Mouse (Mus musculus) heart, postnatal 0 days (tissue): ENCODE data around the gene 1700029J07Rik. TPM values are rescaled to one million over a fixed set of nuclear protein-coding genes. Genes with fewer than 3 reads are reported as not detected.

ENCODE experiments used
- ATAC-seq: fragments of 200-750 bp; cut with Nextera tagmentation; 2 replicates; pipeline ENCODE4 v1.8.0; 2017; ENCODE audit warnings: low read depth, moderate number of reproducible peaks, moderate library complexity; ENCODE audit not compliant: insufficient read depth
- DNase-seq: peaks from one replicate; pipeline ENCODE4 v3.0.0-alpha.2; 2016; ENCODE audit warnings: low spot score
- H3K27ac ChIP-seq: fragments of 300-500 bp; sonication (generic); 2 replicates; pipeline ENCODE4 v1.5.1; 2014; ENCODE audit warnings: low read depth, mild to moderate bottlenecking
- H3K27me3 ChIP-seq: fragments of 300-500 bp; sonication (generic); 2 replicates; pipeline ENCODE4 v1.6.1; 2014; ENCODE audit warnings: low read length, mixed read lengths; ENCODE audit not compliant: control insufficient read depth, insufficient read depth
- H3K36me3 ChIP-seq: fragments of 300-500 bp; sonication (generic); replicated peaks from 2 replicates; pipeline ENCODE4 v1.6.1; 2014; ENCODE audit warnings: low read length, mixed read lengths; ENCODE audit not compliant: control insufficient read depth, insufficient read depth
- H3K4me1 ChIP-seq: fragments of 300-500 bp; sonication (generic); 2 replicates; pipeline ENCODE4 v1.6.1; 2014; ENCODE audit warnings: antibody characterized with exemption; ENCODE audit not compliant: control insufficient read depth, insufficient read depth
- H3K4me2 ChIP-seq: fragments of 300-500 bp; sonication (generic); 2 replicates; pipeline ENCODE4 v1.6.1; 2014; ENCODE audit warnings: low read depth, mild to moderate bottlenecking, low read length, moderate library complexity
- H3K4me3 ChIP-seq: fragments of 300-500 bp; sonication (generic); 2 replicates; pipeline ENCODE4 v1.5.1; 2014; ENCODE audit warnings: low read depth, low read length
- H3K9ac ChIP-seq: fragments of 300-500 bp; sonication (generic); replicated peaks from 2 replicates; pipeline ENCODE4 v1.6.1; 2014; ENCODE audit warnings: low read depth, low read length, mixed read lengths
- H3K9me3 ChIP-seq: fragments of 300-500 bp; sonication (generic); replicated peaks from 2 replicates; pipeline ENCODE4 v1.6.1; 2016; ENCODE audit warnings: low read length; ENCODE audit not compliant: control insufficient read depth
- CTCF ChIP-seq: IDR thresholded peaks from 2 replicates; pipeline ENCODE4 v1.5.1; 2016; ENCODE audit warnings: antibody characterized with exemption, control low read depth, low read depth
- EP300 ChIP-seq: IDR thresholded peaks from 2 replicates; pipeline ENCODE4 v1.6.1; 2016; ENCODE audit warnings: antibody characterized with exemption, low read depth
- WGBS: fragments of 180-500 bp; shearing (Covaris S2); extraction: QIAGEN DNeasy Blood & Tissue Kit; methylation state at CpG from one replicate; pipeline ENCODE4 v1.1.7; 2014; 5-methylcytosine and 5-hydroxymethylcytosine counted together
- polyA plus RNA-seq: library from polyadenylated mRNA; unstranded; fragments of >200 nt; fragmentation: Nextera tagmentation; extraction: Ambion mirVana; gene quantifications from 2 replicates; pipeline ENCODE4 v1.2.1, GENCODE M21; 2015
- total RNA-seq: library from RNA; depleted of rRNA; stranded (reverse); fragments of >200 nt; gene quantifications from 2 replicates; pipeline ENCODE4 v1.2.3, GENCODE M21; 2014; ENCODE audit warnings: low replicate concordance

Gene 1700029J07Rik
- total and polyA plus RNA-seq, 2 experiments from 2014 or later = 1.3 TPM; not detected in 1

- H3K4me3 ChIP-seq = peak within 1 kb of the TSS; percentile 11; the same call in 1 of the 2 replicates
- WGBS = 4% methylated on average over 23 of the region's 23 CpGs
- DNase-seq = peak; percentile 91
- no peak within 1 kb of the TSS for H3K9ac ChIP-seq
- TF ChIP-seq EP300 = no peak
- peak; percentile 100 for TF ChIP-seq CTCF
- H3K9me3 ChIP-seq = peaks cover 5% of the 10 kb centered on the region; the same call in 1 of the 2 replicates
- peak; percentile 94 for ATAC-seq
- H3K4me1 ChIP-seq = peaks cover 6% of the 10 kb centered on the region; the same call in 1 of the 2 replicates
- peak within 1 kb of the TSS; percentile 21 for H3K4me2 ChIP-seq
- H3K36me3 ChIP-seq = no peaks in the 10 kb centered on the region
- H3K27me3 ChIP-seq = no peaks in the 10 kb centered on the region
- H3K27ac ChIP-seq = no peak within 1 kb of the TSS
Measured at GRCm38 (mm10) chr8:45934582-45935014, 40.5 kb downstream of the 1700029J07Rik start, which contains the start of gene Ccdc110. Ccdc110 (plus strand) TSS chr8:45934619.

GRCm38 (mm10) chr8:45922116-45922515, 52.9 kb downstream of the 1700029J07Rik start:
- DNase-seq (no peak), ATAC-seq (no peak)
- no peaks in the 10 kb centered on the region for H3K9me3 ChIP-seq

GRCm38 (mm10) chr8:45920392-45920791, 54.7 kb downstream of the 1700029J07Rik start:
- no peaks in the 10 kb centered on the region for H3K9me3 ChIP-seq
- DNase-seq = no peak
- no peak overlapping the region for H3K4me2 ChIP-seq
- no peak overlapping the region for H3K9ac ChIP-seq
- TF ChIP-seq EP300 (no peak), CTCF (no peak)
- no peak for ATAC-seq
- H3K4me1 ChIP-seq = no peaks in the 10 kb centered on the region
- H3K4me3 ChIP-seq = no peak overlapping the region
- 79% methylated on average over 7 of the region's 7 CpGs for WGBS
- H3K27ac ChIP-seq = no peak overlapping the region
- no peaks in the 10 kb centered on the region for H3K27me3 ChIP-seq
- peaks cover 35% of the 10 kb centered on the region for H3K36me3 ChIP-seq

More at GRCm38 (mm10) chr8:45922116-45922515, 52.9 kb downstream of the 1700029J07Rik start:
- TF ChIP-seq EP300 (no peak), CTCF (no peak)
- H3K27ac ChIP-seq = no peak overlapping the region
- WGBS = 91% methylated on average over 7 of the region's 7 CpGs
- H3K36me3 ChIP-seq = peaks cover 22% of the 10 kb centered on the region
- H3K4me3 ChIP-seq = no peak overlapping the region
- H3K4me1 ChIP-seq = no peaks in the 10 kb centered on the region
- H3K9ac ChIP-seq = no peak overlapping the region
- H3K4me2 ChIP-seq = no peak overlapping the region
- H3K27me3 ChIP-seq = no peaks in the 10 kb centered on the region

GRCm38 (mm10) chr8:45918891-45919290, 56.2 kb downstream of the 1700029J07Rik start:
- TF ChIP-seq EP300 (no peak), CTCF (no peak)
- H3K27ac ChIP-seq = no peak overlapping the region
- DNase-seq = no peak
- H3K9ac ChIP-seq = no peak overlapping the region
- H3K9me3 ChIP-seq = no peaks in the 10 kb centered on the region
- peaks cover 37% of the 10 kb centered on the region for H3K36me3 ChIP-seq
- WGBS = 73% methylated on average over 15 of the region's 15 CpGs
- H3K27me3 ChIP-seq = no peaks in the 10 kb centered on the region
- H3K4me2 ChIP-seq = no peak overlapping the region
- no peak for ATAC-seq
- H3K4me3 ChIP-seq = no peak overlapping the region
- H3K4me1 ChIP-seq = no peaks in the 10 kb centered on the region

- TF ChIP-seq EP300 (no peak), CTCF (no peak)
- Histone ChIP-seq H3K9me3 (no peaks in the 10 kb centered on the region), H3K4me3 (peak overlapping the region; percentile 9; the same call in 1 of the 2 replicates), H3K4me1 (no peaks in the 10 kb centered on the region), H3K27me3 (no peaks in the 10 kb centered on the region), H3K4me2 (peak overlapping the region; percentile 32), H3K9ac (no peak overlapping the region), H3K36me3 (peaks cover 42% of the 10 kb centered on the region), H3K27ac (peak overlapping the region; percentile 67)
- WGBS = 51% methylated on average over 20 of the region's 20 CpGs
- peak; percentile 56; the same call in 1 of the 2 replicates for ATAC-seq
- DNase-seq = peak; percentile 30
Measured at GRCm38 (mm10) chr8:45917040-45917679, 57.9 kb downstream of the 1700029J07Rik start.
